Mouse (Mus musculus) cerebellum, adult 11 months (tissue): ENCODE data around the gene Trpm8.

Experiments used
- DNase-seq: peaks from one replicate; pipeline ENCODE4 v3.0.0; 2022

The Trpm8 gene

GRCm38 (mm10) chr1:88248658-88249057 is 28.8 kb upstream of the Trpm8 start:
- no peak for DNase-seq

DNA sequence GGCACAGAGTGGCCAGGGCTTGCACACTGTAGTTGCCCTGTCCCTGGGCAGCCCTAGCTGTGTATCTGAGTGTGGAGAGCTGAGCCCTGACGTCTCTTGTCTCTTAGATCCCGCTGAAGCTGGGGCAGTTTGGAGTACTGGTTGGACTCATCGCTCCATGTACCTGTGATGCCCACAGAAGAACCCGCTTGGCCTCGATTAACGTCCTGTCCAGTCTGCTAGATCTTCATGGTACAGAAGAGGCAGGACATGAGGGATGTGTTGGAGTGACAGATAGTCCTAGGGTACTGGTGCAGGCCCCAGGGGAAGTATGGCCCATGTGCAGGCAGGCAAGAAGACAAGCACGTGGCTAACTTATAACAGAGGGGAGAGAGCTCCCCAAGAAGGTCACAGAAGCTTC is 27.9 kb upstream of the Trpm8 start:
- no peak for DNase-seq

GRCm38 (mm10) chr1:88250023-88250422 is 27.4 kb upstream of the Trpm8 start:
- no peak for DNase-seq

GRCm38 (mm10) chr1:88253106-88253505 is 24.4 kb upstream of the Trpm8 start:
- DNase-seq, result no peak

- no peak for DNase-seq
Observed at GRCm38 (mm10) chr1:88253540-88253939, 23.9 kb upstream of the Trpm8 start.

DNA sequence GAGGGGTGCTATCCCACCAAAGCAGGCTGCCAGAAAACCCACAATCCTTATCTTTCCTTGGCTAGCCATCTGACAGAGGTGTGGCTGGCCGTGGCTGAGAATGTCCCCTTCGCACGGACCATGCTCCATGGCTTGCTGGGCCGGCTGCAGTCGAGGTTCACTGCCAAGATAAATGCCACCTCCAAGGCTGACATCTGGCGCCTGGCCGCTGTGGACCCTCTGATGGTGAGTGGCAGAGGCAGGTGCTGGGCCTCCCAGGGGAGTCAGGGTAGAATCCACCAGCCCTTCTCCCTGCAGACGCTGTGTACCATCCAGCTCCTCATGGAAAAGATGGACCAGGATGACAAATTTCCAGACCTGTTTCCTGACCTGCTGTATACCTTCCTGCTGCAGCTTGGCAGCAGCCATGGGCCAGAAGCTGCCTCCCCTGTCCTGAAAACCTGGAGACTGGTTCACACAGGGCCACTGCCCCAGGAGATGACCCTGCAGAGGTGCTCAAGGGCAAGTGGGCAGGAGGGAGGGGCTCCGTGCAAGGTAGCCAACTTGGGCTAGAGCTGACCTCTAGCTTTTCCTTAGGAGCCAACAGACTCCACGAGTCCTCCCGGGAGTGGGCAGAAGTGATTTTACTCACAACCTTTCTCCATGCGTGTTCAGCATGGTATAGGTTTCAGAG is 22.5 kb upstream of the Trpm8 start:
- DNase-seq, result no peak

GRCm38 (mm10) chr1:88255466-88255857 is 22.0 kb upstream of the Trpm8 start:
- no peak for DNase-seq

DNA sequence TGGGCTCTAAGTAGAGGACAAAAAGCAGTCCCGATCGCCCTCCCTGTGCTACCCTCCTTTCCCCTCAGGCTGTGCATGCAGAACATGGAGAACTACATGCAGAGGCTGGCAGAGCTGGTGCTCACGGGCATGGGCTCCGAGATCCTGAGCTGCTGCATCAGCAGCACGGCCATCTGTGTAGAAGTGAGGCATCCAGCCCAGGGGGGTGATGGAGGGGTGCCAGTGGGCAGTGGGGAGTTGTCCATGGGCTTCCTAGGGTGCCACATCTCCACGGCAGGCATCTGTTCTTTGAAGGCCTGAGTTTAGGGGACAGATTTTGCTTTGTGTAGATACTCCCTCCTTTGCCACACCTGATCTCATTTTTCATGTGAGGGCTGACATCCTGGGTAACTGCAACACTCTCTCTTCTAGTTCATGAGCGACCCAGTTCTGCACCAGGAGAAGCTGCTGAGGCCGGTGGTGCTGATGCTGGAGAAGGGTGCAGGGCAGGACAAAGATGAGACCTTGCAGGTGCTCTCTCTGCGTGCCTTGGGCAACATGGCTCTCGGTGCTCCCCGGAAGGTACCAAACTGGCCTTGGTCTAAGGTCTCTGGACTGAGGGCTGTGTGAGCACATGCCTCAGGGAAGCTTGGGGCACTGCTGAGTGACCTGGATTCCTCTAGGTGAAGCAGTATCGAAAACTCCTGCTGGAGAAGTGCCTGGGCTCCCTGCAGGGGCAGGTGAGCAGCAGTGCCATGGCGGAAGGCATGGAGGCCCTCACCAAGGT is 21.3 kb upstream of the Trpm8 start:
- no peak for DNase-seq

GRCm38 (mm10) chr1:88256886-88257663 is 20.4 kb upstream of the Trpm8 start:
- DNase-seq, result no peak

DNA sequence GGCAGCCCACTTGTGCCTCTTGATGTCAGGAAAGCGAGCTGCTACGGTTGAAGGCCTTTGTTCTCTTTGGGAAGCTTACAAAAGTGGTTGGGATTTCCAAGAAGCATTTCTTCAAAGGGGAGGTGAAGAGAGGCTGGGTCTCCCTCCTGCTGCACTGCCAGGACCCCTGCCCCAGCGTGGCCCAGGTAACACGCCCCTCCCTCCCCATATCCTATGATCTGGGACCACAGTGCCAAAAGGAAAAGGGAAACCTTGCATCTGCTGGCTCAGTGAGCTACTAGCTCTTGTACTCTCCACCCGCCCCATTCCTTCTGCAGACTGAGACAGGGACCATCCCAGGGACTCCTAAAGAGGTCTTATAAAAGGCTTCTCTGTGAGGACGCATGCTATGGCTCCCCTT is 19.8 kb upstream of the Trpm8 start:
- no peak for DNase-seq

- DNase-seq, result no peak
Observed at GRCm38 (mm10) chr1:88258361-88258760, 19.1 kb upstream of the Trpm8 start.

DNA sequence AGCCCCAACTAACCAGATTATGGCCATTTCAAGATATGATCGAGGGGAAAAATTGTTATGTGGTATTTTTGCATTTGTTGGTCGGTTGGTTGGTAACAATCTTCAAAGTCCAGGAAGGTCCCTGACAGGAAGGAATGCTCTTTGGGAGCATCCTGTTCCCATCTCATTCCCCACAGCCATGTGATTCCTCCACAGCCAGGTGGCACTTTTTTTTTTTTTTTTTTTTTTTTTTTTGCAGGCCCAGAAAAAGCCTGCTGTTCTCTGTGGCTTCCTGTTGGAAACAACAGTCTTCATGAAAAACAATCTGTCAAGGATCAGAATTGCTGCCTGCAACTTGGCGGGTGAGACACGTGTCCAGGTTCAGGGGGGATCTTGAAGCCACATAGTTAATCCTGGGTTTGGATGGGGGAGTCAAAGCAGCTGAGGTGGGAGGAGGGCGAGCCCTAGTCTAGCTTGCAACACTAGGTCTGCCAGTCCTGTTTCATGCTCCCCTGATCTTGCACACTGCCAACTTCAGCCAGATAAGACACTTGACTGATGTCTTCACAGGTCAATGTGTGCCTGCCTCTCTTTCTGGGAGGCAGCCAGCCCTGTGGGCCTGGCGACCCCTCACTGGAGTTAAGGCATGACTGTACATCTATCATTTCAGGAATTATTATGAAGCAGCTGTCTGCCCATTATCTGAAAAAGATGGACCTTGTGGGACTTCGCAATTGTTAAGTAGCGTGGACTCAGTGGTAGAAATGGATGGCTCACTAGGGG is 18.4 kb upstream of the Trpm8 start:
- DNase-seq, result no peak

DNA sequence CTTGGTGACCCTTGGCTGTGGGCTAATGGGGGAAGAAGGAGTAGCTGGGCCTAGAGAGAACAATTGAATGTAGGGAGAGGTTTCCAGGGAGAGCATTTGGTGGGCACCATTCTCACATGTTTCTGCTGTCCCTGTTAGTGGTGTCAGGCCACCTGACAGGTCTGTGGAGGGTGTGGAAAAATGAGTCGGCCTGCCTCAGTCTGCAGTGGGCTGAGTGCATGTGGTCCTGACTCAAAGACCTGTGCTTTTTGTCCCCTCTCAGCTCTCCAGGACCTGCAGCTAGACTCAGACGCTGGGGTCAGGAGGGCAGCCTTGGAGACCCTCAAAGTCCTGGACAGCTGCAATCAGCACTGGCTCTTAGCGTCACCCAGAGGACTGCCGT is 17.8 kb upstream of the Trpm8 start:
- no peak for DNase-seq

DNA sequence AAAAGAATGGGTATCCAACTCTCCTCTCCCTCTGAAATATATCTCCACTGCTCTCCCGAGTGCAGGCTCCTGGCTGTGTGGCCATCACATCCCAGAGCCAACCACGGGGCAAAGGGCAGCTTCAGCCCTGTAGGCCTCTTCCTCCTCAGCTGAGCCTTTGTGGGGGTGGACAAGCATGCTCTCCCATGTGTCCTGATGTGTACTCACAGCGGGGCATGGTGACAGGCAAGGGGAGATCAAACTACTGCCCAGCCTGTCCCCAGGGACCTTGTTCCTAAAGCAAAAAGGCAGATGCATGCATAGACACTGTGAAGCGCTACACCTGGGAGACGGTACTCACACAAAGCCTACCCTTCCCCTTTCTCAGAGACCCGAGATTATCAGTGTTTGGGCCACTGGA is 17.3 kb upstream of the Trpm8 start:
- DNase-seq, result no peak

- no peak for DNase-seq
Observed at GRCm38 (mm10) chr1:88260604-88261377, 16.7 kb upstream of the Trpm8 start.

DNA sequence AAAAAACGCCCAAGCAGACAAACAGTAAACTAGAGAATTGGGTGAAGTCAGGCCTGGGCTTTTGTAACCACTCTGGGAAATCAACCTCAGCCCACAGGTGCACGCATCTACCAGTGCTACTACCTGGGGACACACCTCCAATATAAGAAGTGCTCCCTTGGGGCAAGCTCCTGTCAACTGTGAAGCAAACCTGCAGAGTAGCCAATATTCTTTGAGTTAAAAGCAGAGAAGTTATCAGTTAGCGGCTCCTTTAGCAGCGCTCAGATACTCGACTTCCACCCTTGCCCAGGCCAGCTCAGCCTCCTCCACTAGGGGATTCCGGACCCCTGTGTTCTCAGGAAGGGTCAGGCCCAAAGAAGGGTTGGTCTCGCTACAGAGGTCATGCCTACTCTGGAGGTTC is 15.8 kb upstream of the Trpm8 start:
- no peak for DNase-seq

GRCm38 (mm10) chr1:88262255-88262654 is 15.2 kb upstream of the Trpm8 start:
- no peak for DNase-seq

DNA sequence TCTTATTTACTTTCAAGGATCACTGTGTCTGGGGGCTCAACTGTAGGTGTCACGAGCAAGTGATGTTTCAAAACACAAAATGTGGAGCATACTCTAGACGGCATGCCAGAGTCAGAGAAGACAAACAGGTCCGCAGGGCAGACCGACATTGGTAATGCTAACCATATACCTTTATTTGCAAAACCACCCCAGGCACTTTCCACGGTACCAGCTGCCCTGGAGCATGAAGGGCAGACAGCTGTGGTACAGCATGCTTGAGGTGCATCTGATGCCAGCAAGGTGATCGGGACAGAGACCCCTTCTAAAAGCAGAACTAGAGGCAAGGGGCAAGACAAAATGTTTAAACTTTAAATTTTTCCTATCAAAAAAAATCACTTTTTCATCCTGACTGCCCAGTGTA is 14.5 kb upstream of the Trpm8 start:
- DNase-seq, result no peak

DNA sequence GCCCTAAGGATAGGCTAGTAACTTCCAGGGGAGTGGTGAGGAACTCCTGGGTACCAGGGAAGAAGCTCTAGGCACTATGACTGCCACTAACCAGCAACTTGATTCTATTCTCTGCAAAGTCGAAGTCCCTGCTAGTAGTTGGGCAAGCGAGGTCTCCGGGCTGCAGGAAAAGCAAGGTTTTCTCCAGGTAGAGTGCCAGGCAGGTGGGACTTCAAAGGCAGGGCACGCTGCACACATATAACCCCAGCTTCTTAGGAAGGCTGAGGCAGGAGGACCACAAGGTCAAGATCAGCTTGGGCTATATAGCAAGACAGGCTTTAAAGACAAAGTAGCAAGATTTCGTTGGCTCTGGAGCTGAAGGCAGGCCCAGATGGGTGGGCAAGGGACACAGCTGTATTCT is 13.7 kb upstream of the Trpm8 start:
- no peak for DNase-seq

- no peak for DNase-seq
Observed at GRCm38 (mm10) chr1:88264237-88264868, 13.1 kb upstream of the Trpm8 start.

DNA sequence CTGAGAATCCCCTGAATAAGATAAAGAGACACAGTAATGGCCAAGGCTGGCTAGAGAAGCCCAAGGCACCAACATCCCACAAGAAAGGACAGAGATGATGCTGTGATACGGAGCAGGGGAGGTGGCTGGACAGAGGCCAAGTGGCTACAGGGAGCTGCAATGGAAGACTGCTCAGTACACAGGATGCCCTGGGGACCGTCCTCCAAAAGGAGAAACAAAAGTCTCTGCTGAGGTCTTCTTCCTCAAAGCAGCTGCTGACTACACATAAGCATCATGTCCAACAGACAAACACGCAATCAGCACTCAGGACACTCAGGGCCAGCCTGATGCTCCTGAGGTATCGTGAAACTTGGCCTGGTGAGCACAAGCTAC is 12.6 kb upstream of the Trpm8 start:
- no peak for DNase-seq

DNA sequence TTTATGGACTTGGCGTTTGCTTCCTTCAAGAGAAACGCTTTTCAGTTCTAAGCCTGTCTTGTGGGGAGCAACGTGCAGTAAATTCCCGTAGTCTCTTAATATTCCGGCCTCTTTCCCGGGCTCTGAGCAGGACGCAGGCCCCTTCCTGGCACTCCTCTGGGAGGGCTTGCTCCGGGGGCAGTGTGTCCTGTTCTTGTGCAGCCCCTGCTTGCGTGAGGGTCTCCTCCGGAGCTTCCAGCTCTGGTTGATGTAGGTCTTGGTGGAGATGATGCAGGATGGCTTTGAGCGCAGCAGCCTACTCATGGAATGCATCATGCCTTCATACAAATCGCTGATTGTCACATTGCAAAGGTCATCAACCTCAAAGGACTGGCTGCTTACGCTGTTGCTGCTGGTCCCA is 11.3 kb upstream of the Trpm8 start:
- no peak for DNase-seq
